In genomic region chr9:15709599-15710381, GRCm38 (mm10) we compare ENCODE assay signal across 8 mouse cellular contexts. TPM values are rescaled to one million over a fixed set of nuclear protein-coding genes. Genes with fewer than 3 reads are reported as not detected.
A peak's percentile ranks its signal among the peaks of the same experiment; 100 is the strongest.
DNase-seq lines count a peak whose midpoint lies in the region; ATAC-seq and TF ChIP-seq lines count a peak whose summit lies in the region.

Slc36a4 (plus strand) TSS chr9:15709738.

- peak; percentile 84; the same call in 1 of the 2 replicates for TF ChIP-seq POLR2A in lung, adult 2 months (IDR thresholded peaks at IDR 0.05; ENCODE audit: borderline replicate concordance, extremely low read depth, low read depth, low read length)

- H3K4me3 ChIP-seq in forebrain, embryonic 16.5 days (replicated peaks; ENCODE audit: low read length) = peak within 1 kb of the TSS; percentile 75
- peak within 1 kb of the TSS; percentile 87 for H3K4me3 ChIP-seq in layer of hippocampus, adult 2 months
- peak within 1 kb of the TSS; percentile 93 for H3K4me3 ChIP-seq in lung, adult 2 months (replicated peaks; ENCODE audit: extremely low read depth, low read depth, low read length)
- peak within 1 kb of the TSS; percentile 75 for H3K4me3 ChIP-seq in neural tube, embryonic 15.5 days (replicated peaks)

- peak; percentile 69 for ATAC-seq in CD4-positive, CD25-positive, alpha-beta regulatory T cell, adult 4 months
- ATAC-seq in forebrain, embryonic 16.5 days = peak; percentile 91
- ATAC-seq in neural tube, embryonic 15.5 days (ENCODE audit: low FRiP score) = peak; percentile 95

- H3K4me1 ChIP-seq in forebrain, embryonic 16.5 days (replicated peaks; ENCODE audit: control insufficient read depth, insufficient read depth, low read length) = peaks cover 28% of the 10 kb centered on the region
- H3K4me1 ChIP-seq in lung, adult 2 months (ENCODE audit: control insufficient read depth, insufficient read depth, low read length) = peaks cover 3% of the 10 kb centered on the region
- peaks cover 31% of the 10 kb centered on the region for H3K4me1 ChIP-seq in neural tube, embryonic 15.5 days

- no peak for TF ChIP-seq CTCF in layer of hippocampus, adult 2 months (conservative IDR thresholded peaks at IDR 0.05)
- no peak for TF ChIP-seq CTCF in lung, adult 2 months (IDR thresholded peaks at IDR 0.05; ENCODE audit: insufficient read depth, low read length)

- H3K9me3 ChIP-seq in forebrain, embryonic 16.5 days (ENCODE audit: control insufficient read depth, low read length) = no peaks in the 10 kb centered on the region
- no peaks in the 10 kb centered on the region for H3K9me3 ChIP-seq in neural tube, embryonic 15.5 days (replicated peaks)

- DNase-seq in c-Kit-positive CD71-positive TER-119-positive erythroid progenitor cells, embryonic 14.5 days (ENCODE audit: low spot score) = peak; percentile 3
- peak; percentile 79 to 84 for DNase-seq in heart, postnatal 36 days
- DNase-seq in layer of hippocampus, adult 2 months (ENCODE audit: low spot score in 2 of 2) = peak; percentile 63 to 72
- peak; percentile 73 for DNase-seq in lung, adult 2 months
- peak; percentile 86 for DNase-seq in testis, postnatal 10 days (ENCODE audit: low spot score)

- H3K4me2 ChIP-seq in forebrain, embryonic 16.5 days (ENCODE audit: low read length) = peak within 1 kb of the TSS; percentile 65
- H3K4me2 ChIP-seq in neural tube, embryonic 15.5 days = peak within 1 kb of the TSS; percentile 75

- H3K9ac ChIP-seq in forebrain, embryonic 16.5 days (replicated peaks; ENCODE audit: low read depth, low read length) = peak within 1 kb of the TSS; percentile 89
- H3K9ac ChIP-seq in neural tube, embryonic 15.5 days (replicated peaks) = peak within 1 kb of the TSS; percentile 90

- under 1% methylated on average over 62 of the region's 75 CpGs for WGBS in forebrain, embryonic 16.5 days
- under 1% methylated on average over 75 of the region's 75 CpGs for WGBS in lung, adult 2 months
- WGBS in neural tube, embryonic 15.5 days = under 1% methylated on average over 54 of the region's 75 CpGs

- intact Hi-C loops in heart, postnatal 36 days (cut with DNase I) = no loop called here

- peak within 1 kb of the TSS; percentile 90 for H3K27ac ChIP-seq in forebrain, embryonic 16.5 days (ENCODE audit: low read length)
- H3K27ac ChIP-seq in layer of hippocampus, adult 2 months = peak within 1 kb of the TSS; percentile 96
- peak within 1 kb of the TSS; percentile 92 for H3K27ac ChIP-seq in neural tube, embryonic 15.5 days (replicated peaks)

- H3K27me3 ChIP-seq in forebrain, embryonic 16.5 days (replicated peaks; ENCODE audit: control insufficient read depth, insufficient read depth, low read length) = no peaks in the 10 kb centered on the region
- H3K27me3 ChIP-seq in neural tube, embryonic 15.5 days (replicated peaks) = no peaks in the 10 kb centered on the region

- H3K36me3 ChIP-seq in forebrain, embryonic 16.5 days (ENCODE audit: control insufficient read depth, insufficient read depth) = no peaks in the 10 kb centered on the region
- no peaks in the 10 kb centered on the region for H3K36me3 ChIP-seq in neural tube, embryonic 15.5 days

RNA-seq across cellular contexts. Expression of gene Slc36a4, which starts in this region (rescaled TPM):
- polyA plus RNA-seq in CD4-positive, CD25-positive, alpha-beta regulatory T cell, adult 4 months (2017; shearing (Covaris generic)) = 1 to 10 TPM; 4.3 to 6.1 TPM
- polyA plus RNA-seq in forebrain, embryonic 16.5 days (2015; fragmentation: Nextera tagmentation; extraction: Ambion mirVana) = 31.7 and 33.1 TPM in 2 replicates
- total RNA-seq in heart, postnatal 36 days (2021) = 1 to 10 TPM; 6.4 to 9.3 TPM
- 10 to 100 TPM; 44.6 TPM for total RNA-seq in layer of hippocampus, adult 2 months (2021)
- 6.8 and 11.7 TPM in 2 replicates for polyA plus RNA-seq in lung, adult 2 months (2012; rRNA removed)
- polyA plus RNA-seq in neural tube, embryonic 15.5 days (2015; fragmentation: Nextera tagmentation; extraction: Ambion mirVana) = 25.9 and 27.4 TPM in 2 replicates

Comparison
In these comparisons a context has a peak if more than half of its experiments do, and no peak if none do; other contexts are left out.
1. Peak in every context shown above with its lines: DNase-seq, ATAC-seq, H3K4me3 ChIP-seq and H3K27ac ChIP-seq.
2. RNA of gene Slc36a4 (total RNA-seq): 44.6 TPM in layer of hippocampus, adult 2 months; 6.4 to 9.3 TPM in heart, postnatal 36 days; every median in the first group is over 4 times any median in the second.
3. DNase-seq: peak in every context shown above with its lines; median percentile 86 in testis, postnatal 10 days; 82 in heart, postnatal 36 days; 73 in lung, adult 2 months; 68 in layer of hippocampus, adult 2 months; 3 in c-Kit-positive CD71-positive TER-119-positive erythroid progenitor cells, embryonic 14.5 days.